Mouse (Mus musculus): ENCODE results near the gene Sdhaf2. TPM values are rescaled to one million over a fixed set of nuclear protein-coding genes. Genes with fewer than 3 reads are reported as not detected.
"Not testable (repeated sequence)": the region's sequence is repeated elsewhere in the genome, so short reads cannot be mapped to it uniquely, and the experiment has no call there.

Sdhaf2 gene
- 71.9 and 73.0 TPM in 2 replicates for total RNA-seq (2014; fragmentation: Nextera tagmentation)
- total RNA-seq (2017) = 61.3 and 105 TPM in 2 replicates

GRCm38 (mm10) chr19:10525910-10526309 is at the start of gene Sdhaf2:
Gene Sdhaf2 (minus strand): TSS chr19:10526142.
- ATAC-seq (replicated peaks; ENCODE audit: low FRiP score, low TSS enrichment, poor library complexity, severe bottlenecking) = 0 out of 2 replicates have a peak, but pooled peaks have one; percentile 29

- ATAC-seq (replicated peaks; ENCODE audit: low FRiP score, low TSS enrichment, poor library complexity, severe bottlenecking) = no peak
Observed at GRCm38 (mm10) chr19:10569627-10570026, 43.7 kb upstream of the Sdhaf2 start.

GRCm38 (mm10) chr19:10565217-10565616 is 39.3 kb upstream of the Sdhaf2 start:
- ATAC-seq (replicated peaks; ENCODE audit: low FRiP score, low TSS enrichment, poor library complexity, severe bottlenecking) = no peak

GRCm38 (mm10) chr19:10564278-10564677 is 38.3 kb upstream of the Sdhaf2 start:
- peak; percentile 80 for ATAC-seq (replicated peaks; ENCODE audit: low FRiP score, low TSS enrichment, poor library complexity, severe bottlenecking)

- no peak for ATAC-seq (replicated peaks; ENCODE audit: low FRiP score, low TSS enrichment, poor library complexity, severe bottlenecking)
Observed at GRCm38 (mm10) chr19:10562351-10562750, 36.4 kb upstream of the Sdhaf2 start.

GRCm38 (mm10) chr19:10561558-10562314 is 35.8 kb upstream of the Sdhaf2 start:
- ATAC-seq (replicated peaks; ENCODE audit: low FRiP score, low TSS enrichment, poor library complexity, severe bottlenecking) = no peak

- no peak for ATAC-seq (replicated peaks; ENCODE audit: low FRiP score, low TSS enrichment, poor library complexity, severe bottlenecking)
Observed at GRCm38 (mm10) chr19:10560108-10560507, 34.2 kb upstream of the Sdhaf2 start.

GRCm38 (mm10) chr19:10557837-10558375 is 32.0 kb upstream of the Sdhaf2 start:
- ATAC-seq (replicated peaks; ENCODE audit: low FRiP score, low TSS enrichment, poor library complexity, severe bottlenecking) = not testable (repeated sequence)

GRCm38 (mm10) chr19:10557430-10557829 is 31.5 kb upstream of the Sdhaf2 start:
- ATAC-seq (replicated peaks; ENCODE audit: low FRiP score, low TSS enrichment, poor library complexity, severe bottlenecking) = no peak

- ATAC-seq (replicated peaks; ENCODE audit: low FRiP score, low TSS enrichment, poor library complexity, severe bottlenecking) = no peak
Observed at GRCm38 (mm10) chr19:10557001-10557400, 31.1 kb upstream of the Sdhaf2 start.

GRCm38 (mm10) chr19:10555624-10556510 is 29.9 kb upstream of the Sdhaf2 start, which contains the start of gene Tmem216:
Gene Tmem216 (minus strand): TSS chr19:10556238.
- ATAC-seq (replicated peaks; ENCODE audit: low FRiP score, low TSS enrichment, poor library complexity, severe bottlenecking) = peak; percentile 98

GRCm38 (mm10) chr19:10539454-10539853 is 13.5 kb upstream of the Sdhaf2 start:
- peak; percentile 59 for ATAC-seq (replicated peaks; ENCODE audit: low FRiP score, low TSS enrichment, poor library complexity, severe bottlenecking)

GRCm38 (mm10) chr19:10530082-10530481 is 4.1 kb upstream of the Sdhaf2 start:
- ATAC-seq (replicated peaks; ENCODE audit: low FRiP score, low TSS enrichment, poor library complexity, severe bottlenecking) = no peak

GRCm38 (mm10) chr19:10525106-10525901 is 638 bp downstream of the Sdhaf2 start, which contains the start of gene Cpsf7:
Gene Cpsf7 (plus strand): TSS chr19:10525266.
- peak; percentile 82 for ATAC-seq (replicated peaks; ENCODE audit: low FRiP score, low TSS enrichment, poor library complexity, severe bottlenecking)

- ATAC-seq (replicated peaks; ENCODE audit: low FRiP score, low TSS enrichment, poor library complexity, severe bottlenecking) = no peak
Observed at GRCm38 (mm10) chr19:10524784-10525105, 1.2 kb downstream of the Sdhaf2 start.

GRCm38 (mm10) chr19:10523483-10524080 is 2.4 kb downstream of the Sdhaf2 start:
- ATAC-seq (replicated peaks; ENCODE audit: low FRiP score, low TSS enrichment, poor library complexity, severe bottlenecking) = peak; percentile 41

GRCm38 (mm10) chr19:10521926-10522325 is 4.0 kb downstream of the Sdhaf2 start:
- ATAC-seq (replicated peaks; ENCODE audit: low FRiP score, low TSS enrichment, poor library complexity, severe bottlenecking) = no peak

- no peak for ATAC-seq (replicated peaks; ENCODE audit: low FRiP score, low TSS enrichment, poor library complexity, severe bottlenecking)
Observed at GRCm38 (mm10) chr19:10520355-10520754, 5.6 kb downstream of the Sdhaf2 start.

Data from megakaryocyte-erythroid progenitor cell, adult 5-6 weeks (primary cell).